Comparison of ENCODE assay signal across 10 mouse cellular contexts in genomic region chr6:88565033-88565432, GRCm38 (mm10). TPM values are rescaled to one million over a fixed set of nuclear protein-coding genes. Genes with fewer than 3 reads are reported as not detected.
A peak's percentile ranks its signal among the peaks of the same experiment; 100 is the strongest.
DNase-seq lines count a peak whose midpoint lies in the region; ATAC-seq and TF ChIP-seq lines count a peak whose summit lies in the region.
"Had no signal": no experiment of that assay in that cellular context is flagged by ENCODE, and none has a peak within 500 bp of the region (broad histone marks: within the 10 kb centered on the region; RNA-seq: fewer than 3 reads in every experiment).

No protein-coding gene starts in this region.

- peak; percentile 41 for DNase-seq in embryonic facial prominence, embryonic 11.5 days (ENCODE audit: low spot score)
- DNase-seq in embryonic facial prominence, embryonic 10.5 days (ENCODE audit: low spot score), result no peak
- no peak for DNase-seq in left cerebral cortex, adult 2 months (ENCODE audit: extremely low spot score in 1 of 2, low spot score in 2 of 2)
- no peak for DNase-seq in left cerebral cortex, adult 9 months (ENCODE audit: low spot score in 2 of 2)
- no peak for DNase-seq in MEL (ENCODE audit: low read depth, low spot score)
- DNase-seq in embryo, embryonic 10.5 days (ENCODE audit: low spot score), result peak; percentile 52
- DNase-seq in urinary bladder, postnatal 4 days (ENCODE audit: low spot score in 2 of 2), result no peak
- no peak for DNase-seq in gastrocnemius, adult 18-20 months (ENCODE audit: low spot score)

- H3K4me2 ChIP-seq in embryonic facial prominence, embryonic 11.5 days (ENCODE audit: low read depth, low read length), result no peak overlapping the region
- H3K4me2 ChIP-seq: hindbrain, embryonic 15.5 days; liver, embryonic 15.5 days had no signal

- no peaks in the 10 kb centered on the region for H3K4me1 ChIP-seq in embryonic facial prominence, embryonic 11.5 days (ENCODE audit: control insufficient read depth, insufficient read depth, low read length)
- peaks cover 9% of the 10 kb centered on the region; the same call in 1 of the 2 replicates for H3K4me1 ChIP-seq in embryonic facial prominence, embryonic 10.5 days
- no peaks in the 10 kb centered on the region for H3K4me1 ChIP-seq in MEL (ENCODE audit: control insufficient read depth in 1 of 2, insufficient read depth in 2 of 2, low read length in 2 of 2)

- H3K27me3 ChIP-seq in embryonic facial prominence, embryonic 11.5 days (ENCODE audit: control insufficient read depth, insufficient read depth, low read length), result peaks cover 7% of the 10 kb centered on the region
- peaks cover 40% of the 10 kb centered on the region for H3K27me3 ChIP-seq in embryonic facial prominence, embryonic 10.5 days (replicated peaks; ENCODE audit: low read depth, poor library complexity, severe bottlenecking)
- peaks cover 23 to 43% of the 10 kb centered on the region in 2 experiments for H3K27me3 ChIP-seq in MEL (ENCODE audit: control insufficient read depth in 1 of 2, insufficient read depth in 2 of 2, low read length in 2 of 2)

- TF ChIP-seq EP300 in MEL (IDR thresholded peaks at IDR 0.05; ENCODE audit: low read depth in 1 of 2, low read length in 2 of 2), result no peak

- H3K9me3 ChIP-seq in embryonic facial prominence, embryonic 11.5 days (replicated peaks; ENCODE audit: control insufficient read depth, low read length), result no peaks in the 10 kb centered on the region
- no peaks in the 10 kb centered on the region for H3K9me3 ChIP-seq in embryonic facial prominence, embryonic 10.5 days
- no peaks in the 10 kb centered on the region for H3K9me3 ChIP-seq in MEL (replicated peaks; ENCODE audit: insufficient read depth, low read length)
- H3K9me3 ChIP-seq: hindbrain, embryonic 15.5 days; liver, embryonic 15.5 days had no signal

- intact Hi-C loops in left cerebral cortex, adult 2 months (cut with DNase I), result loop anchor here (5.0 kb wide), 1 partner anchor 62 kb away; no protein-coding TSS in a partner anchor

- 35% methylated on average over 6 of the region's 6 CpGs for WGBS in embryonic facial prominence, embryonic 11.5 days
- WGBS in embryonic facial prominence, embryonic 10.5 days, result 33% methylated on average over 6 of the region's 6 CpGs

- TF ChIP-seq RAD21 in MEL (IDR thresholded peaks at IDR 0.05; ENCODE audit: low read depth, low read length), result peak; percentile 28

- no peak overlapping the region for H3K9ac ChIP-seq in embryonic facial prominence, embryonic 11.5 days (replicated peaks; ENCODE audit: low read length)
- H3K9ac ChIP-seq in MEL (ENCODE audit: control insufficient read depth, low read depth, low read length, poor library complexity, severe bottlenecking), result no peak overlapping the region
- H3K9ac ChIP-seq: hindbrain, embryonic 15.5 days; liver, embryonic 15.5 days had no signal

- H3K36me3 ChIP-seq in embryonic facial prominence, embryonic 11.5 days (replicated peaks; ENCODE audit: control insufficient read depth, insufficient read depth, low read depth, low read length), result no peaks in the 10 kb centered on the region
- H3K36me3 ChIP-seq in embryonic facial prominence, embryonic 10.5 days (replicated peaks), result no peaks in the 10 kb centered on the region
- no peaks in the 10 kb centered on the region for H3K36me3 ChIP-seq in MEL (ENCODE audit: control insufficient read depth in 1 of 2, insufficient read depth in 2 of 2, low read length in 2 of 2)
- H3K36me3 ChIP-seq: hindbrain, embryonic 15.5 days; liver, embryonic 15.5 days had no signal

- ATAC-seq in embryonic facial prominence, embryonic 11.5 days (replicated peaks; ENCODE audit: insufficient number of reproducible peaks, low FRiP score, low TSS enrichment, low read depth), result no peak

- no peak for TF ChIP-seq POLR2A in MEL (IDR thresholded peaks at IDR 0.05; ENCODE audit: control insufficient read depth in 1 of 2, insufficient read depth in 1 of 2, low read depth in 1 of 2, low read length in 2 of 2, poor library complexity in 1 of 2)

- no peak overlapping the region for H3K4me3 ChIP-seq in embryonic facial prominence, embryonic 11.5 days (ENCODE audit: low read depth, low read length)
- H3K4me3 ChIP-seq in embryonic facial prominence, embryonic 10.5 days, result no peak overlapping the region
- no peak overlapping the region for H3K4me3 ChIP-seq in left cerebral cortex, adult 2 months
- H3K4me3 ChIP-seq in MEL (ENCODE audit: control insufficient read depth in 1 of 2, insufficient read depth in 1 of 2, low read depth in 2 of 2, low read length in 2 of 2), result no peak overlapping the region
- H3K4me3 ChIP-seq: hindbrain, embryonic 15.5 days; liver, embryonic 15.5 days had no signal

- TF ChIP-seq CTCF in left cerebral cortex, adult 2 months (IDR thresholded peaks at IDR 0.05), result peak; percentile 72
- peak in 2 of 3 experiments; percentile 21 to 45; a peak in 3 of 6 replicates for TF ChIP-seq CTCF in MEL (IDR thresholded peaks at IDR 0.05 in 2 of 3, conservative IDR thresholded peaks at IDR 0.05 in 1 of 3; ENCODE audit: control insufficient read depth in 1 of 3, insufficient read depth in 1 of 3, low read depth in 2 of 3, low read length in 3 of 3, poor library complexity in 1 of 3, severe bottlenecking in 1 of 3)

- H3K27ac ChIP-seq in embryonic facial prominence, embryonic 11.5 days (replicated peaks; ENCODE audit: low read depth, low read length), result no peak overlapping the region
- H3K27ac ChIP-seq in embryonic facial prominence, embryonic 10.5 days (replicated peaks), result no peak overlapping the region
- no peak overlapping the region for H3K27ac ChIP-seq in left cerebral cortex, adult 2 months
- no peak overlapping the region for H3K27ac ChIP-seq in MEL (ENCODE audit: control insufficient read depth, low read depth, low read length)
- H3K27ac ChIP-seq: hindbrain, embryonic 15.5 days; liver, embryonic 15.5 days had no signal

- no peaks in the 10 kb centered on the region for H3K79me2 ChIP-seq in MEL (ENCODE audit: control insufficient read depth, insufficient read depth, low read length, poor library complexity)

TF ChIP-seq in MEL, 35 proteins besides CTCF, POLR2A, EP300 and RAD21:
- TF ChIP-seq SMC3 (IDR thresholded peaks at IDR 0.05; ENCODE audit: low read depth, low read length) (peak; percentile 45), MAX (IDR thresholded peaks at IDR 0.05; ENCODE audit: low read length) (no peak)

RNA-seq across cellular contexts. Expression of gene Sec61a1, which starts 46.3 kb away (rescaled TPM):
- 160 and 163 TPM in 2 replicates for polyA plus RNA-seq in embryonic facial prominence, embryonic 11.5 days (2014; fragmentation: Nextera tagmentation; extraction: Ambion mirVana)
- 211 and 222 TPM in 2 replicates for polyA plus RNA-seq in embryonic facial prominence, embryonic 10.5 days (2016; fragmentation: Nextera tagmentation; extraction: Ambion mirVana)
- total RNA-seq in left cerebral cortex, adult 2 months (2021), result 10 to 100 TPM; 81.4 to 82.0 TPM
- total RNA-seq in MEL (2012; rRNA removed), result 249 and 277 TPM in 2 replicates
- polyA plus RNA-seq in MEL (2012; ENCODE audit: insufficient read depth in 1 of 2, insufficient read length in 2 of 2, low read depth in 1 of 2, low replicate concordance in 2 of 2, missing spikeins in 1 of 2), result 100 to 1,000 TPM; 111 to 161 TPM
- 10 to 100 TPM; 13.9 to 16.2 TPM for total RNA-seq in gastrocnemius, adult 18-20 months (2021)

Comparison
In these comparisons a context has a peak if more than half of its experiments do, and no peak if none do; other contexts are left out.
1. DNase-seq: peak in embryonic facial prominence, embryonic 11.5 days (single experiment) and embryo, embryonic 10.5 days (single experiment); none in embryonic facial prominence, embryonic 10.5 days (single experiment), left cerebral cortex, adult 2 months (0 of 2), left cerebral cortex, adult 9 months (0 of 2), MEL (single experiment), urinary bladder, postnatal 4 days (0 of 2) and gastrocnemius, adult 18-20 months (single experiment).
2. RNA of gene Sec61a1, which starts 46.3 kb away (total RNA-seq): 249 to 277 TPM in MEL and 81.4 to 82.0 TPM in left cerebral cortex, adult 2 months; 13.9 to 16.2 TPM in gastrocnemius, adult 18-20 months; every median in the first group is over 4 times any median in the second.